Mouse (Mus musculus) lung, adult 2 months (tissue): Measurements from ENCODE around the gene Brd2.

ENCODE experiments used
- CTCF ChIP-seq: fragments of 200-500 bp; IDR thresholded peaks from 2 replicates; pipeline ENCODE4 v1.5.1; 2011; ENCODE audit warnings: mild to moderate bottlenecking, low read length, control low read depth; ENCODE audit not compliant: insufficient read depth
- POLR2A ChIP-seq: fragments of 200-500 bp; IDR thresholded peaks from 2 replicates; pipeline ENCODE4 v1.6.1; 2011; ENCODE audit warnings: low read depth, mild to moderate bottlenecking, control low read depth, low read length, borderline replicate concordance; ENCODE audit errors: extremely low read depth

- TF ChIP-seq CTCF (no peak), POLR2A (peak; percentile 78)
Observed at GRCm38 (mm10) chr17:34121172-34121878, 1.1 kb downstream of the Brd2 start.
